Mouse (Mus musculus): ENCODE measurements around the gene Tec. TPM values are rescaled to one million over a fixed set of nuclear protein-coding genes. Genes with fewer than 3 reads are reported as not detected.

Gene Tec
- polyA plus RNA-seq, 1 experiment, result 0.44 TPM

DNA sequence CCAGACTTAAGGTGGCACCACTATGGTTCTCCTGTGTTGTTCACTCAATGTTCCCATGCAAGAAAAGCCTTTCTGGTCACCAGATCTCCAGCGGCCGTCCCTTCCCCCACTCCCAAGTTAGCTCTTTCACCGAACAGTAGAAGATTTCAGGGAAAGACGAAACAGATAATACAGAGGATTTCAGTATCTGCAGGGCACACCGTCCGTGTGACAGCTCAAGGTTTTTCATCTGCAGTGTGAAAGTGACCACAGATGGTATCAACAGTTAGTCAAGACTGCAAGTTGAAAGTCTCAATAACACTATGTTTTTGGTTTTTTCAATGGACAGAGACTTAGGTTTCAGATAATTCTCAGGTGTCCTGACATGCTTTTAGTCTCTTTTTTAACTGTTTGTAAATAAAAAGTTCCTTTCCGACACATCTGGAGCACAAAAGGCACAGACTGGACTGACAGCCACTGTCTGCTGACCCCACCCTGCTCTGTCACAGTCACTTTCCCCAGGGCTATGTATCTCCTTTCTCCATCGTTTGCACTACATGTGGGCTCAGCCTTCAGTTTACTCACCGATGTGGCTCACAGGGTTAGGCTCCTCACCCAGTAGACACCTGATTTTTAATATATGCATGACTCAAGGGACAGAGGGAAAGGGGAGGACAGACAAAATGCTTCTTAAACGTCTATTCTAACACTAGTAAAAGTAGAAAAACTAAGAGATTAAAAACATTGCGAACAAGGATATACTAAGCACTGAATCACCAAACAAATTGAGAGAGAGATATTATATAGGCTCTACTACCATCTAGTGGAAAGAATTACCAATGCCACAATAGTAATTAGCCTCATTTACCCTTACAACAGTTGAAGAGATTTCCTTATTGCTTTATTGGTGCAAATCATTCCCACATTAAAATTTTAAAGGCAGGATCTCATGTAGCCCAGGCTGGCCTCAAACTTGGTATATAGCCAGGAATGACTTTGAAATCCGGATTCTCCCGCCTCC, 109.1 kb downstream of the Tec start:
- peak; percentile 59 for TF ChIP-seq GATA1 (IDR thresholded peaks at IDR 0.05; ENCODE audit: low read length)

DNA sequence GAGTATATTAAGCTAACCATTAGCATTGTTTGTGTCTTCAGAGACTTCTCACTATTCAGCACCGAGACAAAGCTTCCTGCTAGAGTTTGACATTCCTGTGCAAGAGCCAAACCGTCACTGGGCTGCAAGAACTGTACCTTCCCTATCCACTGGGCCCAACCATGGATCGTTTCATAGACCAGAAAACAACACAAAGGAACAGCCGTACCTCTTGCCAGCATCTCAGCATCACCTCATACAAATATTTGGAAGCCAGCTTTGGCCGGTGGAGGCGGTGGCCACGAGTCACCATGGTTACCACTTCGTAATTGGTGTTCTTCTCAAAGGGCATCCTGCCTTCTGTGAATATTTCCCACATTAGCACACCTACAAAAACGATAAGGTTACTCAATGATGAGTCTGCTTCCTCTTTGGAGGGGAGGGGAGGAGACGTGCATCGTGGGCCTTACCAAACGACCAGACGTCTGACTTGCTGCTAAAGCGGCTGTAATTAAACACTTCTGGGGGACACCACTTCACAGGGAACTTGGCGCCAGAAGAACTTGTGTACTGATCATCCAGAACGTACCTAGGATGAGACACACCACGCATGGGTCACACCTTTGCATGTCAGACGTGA, 111.0 kb downstream of the Tec start:
- TF ChIP-seq GATA1 (IDR thresholded peaks at IDR 0.05; ENCODE audit: low read length), result no peak

DNA sequence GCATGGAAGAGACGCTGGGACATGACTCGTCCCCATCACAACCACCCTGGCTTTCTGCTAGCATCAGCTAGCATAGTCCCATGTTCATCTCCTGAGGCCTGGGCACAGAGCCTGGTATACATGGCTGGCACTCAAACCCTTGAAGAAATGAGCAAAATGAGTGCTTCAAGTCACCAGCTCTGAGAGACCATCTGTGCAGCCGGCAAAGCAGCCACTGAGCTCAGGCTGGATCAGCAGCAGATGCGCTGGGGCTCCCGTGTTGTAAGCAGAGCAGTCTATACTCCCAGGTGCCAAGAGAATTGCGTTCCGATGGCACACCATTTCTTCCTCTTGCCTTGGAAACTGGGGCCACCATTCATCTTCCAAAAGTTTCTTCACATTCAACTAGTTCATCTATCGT, 112.3 kb downstream of the Tec start:
- no peak for TF ChIP-seq GATA1 (IDR thresholded peaks at IDR 0.05; ENCODE audit: low read length)

DNA sequence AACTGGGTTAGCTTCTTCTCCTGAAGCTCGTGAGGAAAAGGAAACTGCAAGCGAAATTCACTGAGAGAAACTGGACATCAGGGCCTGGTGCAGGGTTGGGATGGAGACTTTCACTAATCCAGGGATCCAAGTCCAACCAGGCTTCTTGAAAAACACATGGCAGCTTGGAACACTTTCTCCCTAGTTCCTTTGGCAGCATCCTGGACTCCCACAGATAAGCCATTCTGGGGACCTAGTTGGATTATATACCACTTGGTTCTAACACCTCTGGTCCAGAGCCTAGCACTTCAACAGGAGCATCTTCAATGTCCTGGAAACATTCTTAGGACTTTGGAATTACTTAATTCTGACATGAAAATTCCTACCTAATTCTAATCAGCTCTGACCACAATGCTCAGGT, 113.2 kb downstream of the Tec start:
- no peak for TF ChIP-seq GATA1 (IDR thresholded peaks at IDR 0.05; ENCODE audit: low read length)

DNA sequence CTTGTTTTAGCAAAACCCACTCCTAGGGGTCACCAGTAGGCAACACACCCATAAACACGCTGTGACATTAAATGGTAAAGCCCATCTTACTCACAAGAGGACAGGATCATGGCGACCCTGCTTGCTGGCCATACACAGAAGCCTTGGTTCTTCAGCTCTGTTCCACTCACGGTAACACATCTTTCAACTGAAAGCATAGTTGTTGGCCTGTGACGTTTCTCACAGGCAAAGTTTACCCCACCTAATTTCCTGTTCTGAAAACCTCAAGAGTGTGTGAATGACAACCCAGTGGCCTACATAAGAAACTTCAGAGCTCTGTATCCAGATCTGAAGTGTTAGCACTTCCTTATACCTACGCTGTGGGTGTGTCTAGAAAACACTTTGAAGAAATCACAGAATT, 115.7 kb downstream of the Tec start, which contains the start of gene Txk:
Gene Txk, minus strand, starts transcription at position 193 of the 400 bp plus-strand sequence.
- no peak for TF ChIP-seq GATA1 (IDR thresholded peaks at IDR 0.05; ENCODE audit: low read length)

DNA sequence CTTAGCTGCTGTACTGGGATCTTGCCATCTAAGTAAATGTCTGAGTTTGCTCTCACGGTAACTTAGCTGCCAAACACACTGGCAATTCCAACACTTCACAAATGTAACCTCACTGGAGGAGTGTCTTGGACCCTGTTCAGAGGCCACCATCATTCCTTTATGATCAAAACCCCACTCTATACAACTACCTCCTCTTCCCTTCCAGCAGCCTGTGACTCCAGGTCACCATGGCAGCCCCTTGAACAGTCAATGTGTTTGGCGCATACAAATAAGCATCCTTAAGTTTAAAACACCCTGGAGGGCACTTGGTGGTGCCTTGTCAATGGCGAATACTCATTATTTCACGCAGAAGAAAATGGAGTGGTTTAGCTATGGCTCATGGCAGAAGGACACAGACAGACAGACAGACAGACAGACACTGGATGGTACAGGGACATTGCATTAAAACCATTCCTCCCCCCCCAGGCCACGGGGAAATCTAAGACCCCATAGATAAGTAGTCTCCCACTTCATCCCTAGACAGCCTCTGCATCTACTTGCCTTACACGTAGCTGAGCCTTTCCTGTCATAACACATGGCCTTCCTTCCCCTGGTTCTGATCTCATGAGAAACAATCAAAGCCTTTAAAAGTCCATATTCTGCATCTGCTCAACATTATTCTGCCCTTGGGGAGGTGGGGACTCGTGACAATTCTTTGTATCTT, 117.1 kb downstream of the Tec start:
- no peak for TF ChIP-seq GATA1 (IDR thresholded peaks at IDR 0.05; ENCODE audit: low read length)

DNA sequence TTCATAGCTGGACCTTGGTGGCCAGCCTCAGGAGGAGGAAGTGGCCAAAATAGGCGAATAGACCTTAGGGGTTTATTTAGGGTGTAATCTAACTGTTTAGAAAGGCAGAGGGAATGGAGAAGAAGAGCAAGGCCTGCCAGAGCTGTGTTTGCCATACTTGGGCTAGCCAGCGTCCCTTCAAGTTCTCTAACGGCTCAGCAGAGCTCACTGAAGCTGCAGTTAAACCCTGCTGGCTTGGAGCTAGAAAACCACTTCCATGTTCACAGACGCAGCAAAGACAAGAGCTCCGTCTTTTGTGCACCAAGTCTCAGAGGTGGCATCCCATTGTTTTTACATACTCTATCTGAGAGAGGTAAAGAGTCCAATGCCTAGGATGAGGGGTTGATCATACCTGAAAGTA, 118.1 kb downstream of the Tec start:
- no peak for TF ChIP-seq GATA1 (IDR thresholded peaks at IDR 0.05; ENCODE audit: low read length)

DNA sequence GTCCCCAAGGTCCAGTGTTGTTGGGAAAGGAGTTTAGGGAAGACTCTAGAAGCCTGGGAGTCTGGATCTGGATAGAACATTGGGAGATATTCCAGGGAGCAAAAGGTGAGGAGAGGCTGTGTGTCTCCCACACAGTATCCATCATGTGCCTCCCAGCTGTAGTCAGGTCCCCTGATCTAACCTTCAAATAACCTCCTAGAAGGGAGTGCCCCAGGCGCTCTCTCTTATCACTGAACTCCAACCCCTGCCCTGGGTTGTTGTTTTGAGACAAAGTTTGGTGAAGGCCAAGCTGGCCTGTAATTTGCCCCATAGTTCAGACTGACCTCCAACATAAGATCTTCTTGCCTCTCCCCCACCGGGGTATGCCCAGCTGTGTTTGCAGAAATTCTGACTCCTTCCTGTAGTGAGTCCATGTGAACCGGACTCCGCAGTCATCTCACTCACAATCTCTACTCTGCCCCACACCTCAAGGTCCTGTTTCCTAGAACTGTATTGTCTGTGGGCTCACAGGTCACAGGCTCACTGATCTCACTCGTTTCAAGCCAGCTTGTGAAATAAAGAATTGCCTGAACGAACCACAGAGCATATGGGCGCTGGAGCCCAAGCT, 119.5 kb downstream of the Tec start:
- TF ChIP-seq GATA1 (IDR thresholded peaks at IDR 0.05; ENCODE audit: low read length), result no peak

DNA sequence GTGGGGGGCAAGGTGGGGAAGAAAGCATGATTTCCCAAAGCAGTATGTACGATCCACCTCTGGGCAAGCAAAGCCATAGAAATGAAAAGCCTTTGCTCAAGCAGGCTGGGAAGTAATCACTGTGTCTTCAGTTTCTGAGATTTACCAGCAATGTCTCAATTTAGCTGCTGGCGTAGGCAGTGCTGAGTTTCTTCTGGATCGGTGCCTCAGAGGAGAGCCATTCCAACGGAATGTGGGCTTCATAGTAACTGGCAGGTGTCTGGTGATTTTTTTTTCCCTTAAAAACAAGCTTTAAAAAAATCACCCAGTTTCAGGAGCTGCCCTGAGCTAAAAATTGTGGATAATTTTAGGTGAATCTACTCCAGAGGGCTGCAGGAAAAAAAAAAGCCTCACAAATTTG, 120.9 kb downstream of the Tec start:
- TF ChIP-seq GATA1 (IDR thresholded peaks at IDR 0.05; ENCODE audit: low read length), result no peak

DNA sequence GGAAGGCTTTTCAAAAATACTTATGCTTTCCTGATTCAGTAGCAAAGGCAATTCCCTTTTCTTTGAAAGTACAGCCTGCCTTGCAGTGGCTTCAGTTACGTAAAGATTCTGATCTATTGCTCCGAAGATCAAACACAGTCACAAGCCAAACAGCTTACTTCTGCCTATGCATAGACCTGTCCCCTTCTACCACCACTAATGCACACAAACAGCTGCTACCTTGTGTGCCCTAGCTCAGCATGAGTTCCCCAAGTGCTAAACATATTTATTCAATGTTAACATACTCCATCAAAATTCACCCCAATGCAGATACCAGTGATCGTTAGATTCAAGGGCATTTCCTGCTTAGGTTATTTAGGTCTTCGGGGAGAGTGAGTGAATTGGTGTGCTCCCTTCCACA, 121.8 kb downstream of the Tec start:
- TF ChIP-seq GATA1 (IDR thresholded peaks at IDR 0.05; ENCODE audit: low read length), result no peak

DNA sequence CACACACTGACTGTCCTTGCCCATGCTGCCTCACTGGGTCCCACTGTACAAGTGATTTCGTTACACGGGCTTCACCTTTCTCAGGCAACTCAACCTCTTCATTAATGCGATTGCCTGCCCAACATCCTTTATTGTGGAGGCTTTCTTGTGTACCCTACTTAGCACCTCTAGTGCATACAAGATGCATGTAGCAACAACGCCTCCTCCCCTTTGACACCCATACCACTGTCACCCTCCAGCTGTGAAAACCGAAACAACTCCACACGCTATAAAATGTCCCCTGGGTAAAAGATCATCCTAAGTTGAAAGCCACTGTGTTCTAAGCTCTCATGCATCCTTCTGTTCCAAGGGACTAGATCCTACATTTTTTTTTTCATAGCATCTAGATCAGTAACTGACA, 125.2 kb downstream of the Tec start:
- TF ChIP-seq GATA1 (IDR thresholded peaks at IDR 0.05; ENCODE audit: low read length), result no peak

DNA sequence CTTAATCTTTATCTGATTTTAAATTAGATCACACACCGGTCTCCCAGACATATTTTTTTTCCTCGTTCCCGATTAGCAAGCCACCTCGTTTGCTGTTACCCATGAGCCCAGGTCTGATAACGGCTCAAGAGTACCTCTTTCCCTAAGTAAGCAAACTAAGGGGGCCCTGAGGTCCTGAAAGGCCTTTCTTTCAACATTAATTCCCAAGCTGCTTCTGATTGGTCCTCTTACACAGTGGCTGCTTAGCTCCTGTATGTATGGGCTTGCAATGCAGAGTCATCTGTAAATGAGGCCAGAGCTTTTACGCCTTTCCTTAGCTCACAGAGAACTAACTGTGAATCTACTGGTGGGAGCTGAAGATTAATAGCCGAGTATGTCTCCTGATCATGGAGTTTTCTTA, 131.4 kb downstream of the Tec start:
- TF ChIP-seq GATA1 (IDR thresholded peaks at IDR 0.05; ENCODE audit: low read length), result no peak

DNA sequence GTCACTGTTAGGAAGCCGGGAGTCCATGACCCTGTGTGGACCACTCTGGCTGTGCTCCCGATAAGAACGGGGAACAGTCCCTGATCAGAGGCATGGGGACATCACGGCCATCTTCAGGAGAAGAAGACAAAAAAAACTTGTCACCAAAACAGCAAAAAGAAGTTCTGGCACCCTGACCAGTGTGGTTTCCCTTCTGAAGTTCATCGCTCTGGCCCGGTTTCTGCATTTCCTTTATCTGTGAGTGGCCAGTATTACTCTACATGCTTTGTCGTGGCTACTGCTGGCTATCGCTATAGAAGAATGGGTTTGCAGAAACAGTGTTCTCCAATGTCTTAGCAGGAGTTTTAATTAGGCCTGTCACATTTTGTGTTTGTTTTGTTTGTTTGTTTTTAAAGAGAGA, 131.8 kb downstream of the Tec start:
- TF ChIP-seq GATA1 (IDR thresholded peaks at IDR 0.05; ENCODE audit: low read length), result no peak

DNA sequence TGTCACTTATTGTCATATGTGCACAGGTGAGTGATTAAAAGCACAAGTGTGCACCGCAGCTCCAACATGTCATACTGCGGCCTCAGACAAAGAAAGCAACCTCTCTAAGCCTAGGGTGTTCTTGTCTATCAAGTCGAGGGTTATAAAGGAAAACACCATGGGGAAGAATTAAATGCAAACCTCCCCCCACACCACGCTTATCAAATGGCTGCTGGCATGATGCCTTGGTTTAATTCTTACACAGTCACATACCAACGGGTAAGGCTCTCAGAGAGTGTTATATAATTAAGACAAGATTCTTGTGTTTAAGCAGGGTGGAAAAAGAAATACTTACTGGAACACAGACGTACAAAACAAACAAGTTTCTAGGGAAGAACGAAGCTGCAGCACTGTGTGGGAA, 132.5 kb downstream of the Tec start:
- TF ChIP-seq GATA1 (IDR thresholded peaks at IDR 0.05; ENCODE audit: low read length), result no peak

DNA sequence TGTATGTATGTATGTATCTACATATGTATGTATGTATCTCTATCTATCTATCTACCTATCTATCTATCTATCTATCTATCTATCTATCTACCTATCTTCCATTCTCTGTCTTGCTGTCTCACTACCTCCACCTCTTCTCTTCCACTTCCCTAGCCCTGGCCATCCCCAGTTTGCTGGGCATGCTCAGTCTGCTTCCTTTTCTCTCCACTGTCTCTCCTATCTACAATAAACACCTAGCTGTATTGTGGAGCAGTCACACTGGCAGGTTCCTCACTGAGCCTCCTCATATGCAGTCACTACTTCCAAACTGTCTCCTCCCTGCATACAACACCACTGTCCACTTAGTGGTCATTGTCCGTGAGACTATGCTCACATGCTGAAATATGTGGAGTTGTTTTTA, 135.4 kb downstream of the Tec start:
- TF ChIP-seq GATA1 (IDR thresholded peaks at IDR 0.05; ENCODE audit: low read length), result no peak

DNA sequence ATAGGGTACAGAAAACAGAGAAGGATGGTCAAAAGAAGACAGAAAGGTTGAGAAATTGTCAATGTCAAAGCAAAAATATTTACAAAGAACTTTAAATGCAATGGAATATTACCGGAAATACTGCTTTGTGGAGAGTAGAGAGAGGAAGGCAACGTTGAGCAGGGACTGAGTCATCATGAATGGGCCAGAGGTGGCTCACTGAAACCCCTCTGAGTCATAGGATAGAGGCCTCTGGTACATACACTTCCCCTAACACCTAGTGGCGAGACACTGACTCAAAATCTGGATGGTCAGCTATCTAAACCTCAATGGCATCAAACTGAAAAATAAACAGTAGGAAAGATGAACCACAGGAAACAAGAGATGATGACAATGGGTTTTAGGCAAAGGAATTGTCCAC, 142.9 kb downstream of the Tec start:
- TF ChIP-seq GATA1 (IDR thresholded peaks at IDR 0.05; ENCODE audit: low read length), result no peak

Measured in G1E-ER4 (cell line).